Mouse (Mus musculus): ENCODE data around the gene Poc1b.

The Poc1b gene

GRCm38 (mm10) chr10:99224218-99224617, 117.4 kb downstream of the Poc1b start:
- DNase-seq (ENCODE audit: low read depth in 2 of 2, low spot score in 2 of 2) = no peak

GRCm38 (mm10) chr10:99226782-99227181, 119.9 kb downstream of the Poc1b start:
- DNase-seq (ENCODE audit: low read depth in 2 of 2, low spot score in 2 of 2) = no peak

GRCm38 (mm10) chr10:99227968-99228864, 121.4 kb downstream of the Poc1b start:
- no peak for DNase-seq (ENCODE audit: low read depth in 2 of 2, low spot score in 2 of 2)

GRCm38 (mm10) chr10:99229031-99229684, 122.3 kb downstream of the Poc1b start:
- DNase-seq (ENCODE audit: low read depth in 2 of 2, low spot score in 2 of 2) = no peak

GRCm38 (mm10) chr10:99232518-99233227, 125.8 kb downstream of the Poc1b start:
- no peak for DNase-seq (ENCODE audit: low read depth in 2 of 2, low spot score in 2 of 2)

- DNase-seq (ENCODE audit: low read depth in 2 of 2, low spot score in 2 of 2) = no peak
These were observed 127.5 kb downstream of the Poc1b start for GRCm38 (mm10) chr10:99234336-99234735.

- no peak for DNase-seq (ENCODE audit: low read depth in 2 of 2, low spot score in 2 of 2)
These were observed 128.2 kb downstream of the Poc1b start for GRCm38 (mm10) chr10:99235081-99235480.

- no peak for DNase-seq (ENCODE audit: low read depth in 2 of 2, low spot score in 2 of 2)
These were observed 130.5 kb downstream of the Poc1b start for GRCm38 (mm10) chr10:99237205-99237832.

GRCm38 (mm10) chr10:99238537-99238936, 131.7 kb downstream of the Poc1b start:
- DNase-seq (ENCODE audit: low read depth in 2 of 2, low spot score in 2 of 2) = no peak

GRCm38 (mm10) chr10:99241284-99241828, 134.5 kb downstream of the Poc1b start:
- DNase-seq (ENCODE audit: low read depth in 2 of 2, low spot score in 2 of 2) = no peak

- peak; percentile 61 to 75 for DNase-seq (ENCODE audit: low read depth in 2 of 2, low spot score in 2 of 2)
These were observed 135.2 kb downstream of the Poc1b start for GRCm38 (mm10) chr10:99241829-99242711.

- DNase-seq (ENCODE audit: low read depth in 2 of 2, low spot score in 2 of 2) = no peak
These were observed 135.9 kb downstream of the Poc1b start for GRCm38 (mm10) chr10:99242721-99243120.

- no peak for DNase-seq (ENCODE audit: low read depth in 2 of 2, low spot score in 2 of 2)
These were observed 137.2 kb downstream of the Poc1b start for GRCm38 (mm10) chr10:99243907-99244489.

GRCm38 (mm10) chr10:99244655-99245260, 137.9 kb downstream of the Poc1b start:
- no peak for DNase-seq (ENCODE audit: low read depth in 2 of 2, low spot score in 2 of 2)

GRCm38 (mm10) chr10:99246797-99247508, 140.1 kb downstream of the Poc1b start:
- no peak for DNase-seq (ENCODE audit: low read depth in 2 of 2, low spot score in 2 of 2)

Data from CD8-positive naive resting alpha-beta T cell, adult 2 months (primary cell).